Mouse (Mus musculus): ENCODE data around the gene Odf4. TPM values are rescaled to one million over a fixed set of nuclear protein-coding genes. Genes with fewer than 3 reads are reported as not detected.
"Not testable (repeated sequence)": the region's sequence is repeated elsewhere in the genome, so short reads cannot be mapped to it uniquely, and the experiment has no call there.

Odf4 gene
- polyA plus RNA-seq, 1 experiment from 2014 or later: not detected

GRCm38 (mm10) chr11:68940516-68940915 lies 13.6 kb upstream of the Odf4 start:
- Histone ChIP-seq H3K9ac (ENCODE audit: low read length) (peak overlapping the region; percentile 51; the same call in 1 of the 2 replicates), H3K4me2 (ENCODE audit: low read depth) (peak overlapping the region; percentile 50), H3K4me1 (ENCODE audit: control insufficient read depth, insufficient read depth, low read length) (peaks cover 4% of the 10 kb centered on the region; the same call in 1 of the 2 replicates), H3K36me3 (ENCODE audit: control insufficient read depth, insufficient read depth, low read length) (no peaks in the 10 kb centered on the region), H3K9me3 (ENCODE audit: control insufficient read depth, low read length) (no peaks in the 10 kb centered on the region), H3K27ac (ENCODE audit: low read depth, low read length) (no peak overlapping the region), H3K27me3 (ENCODE audit: control insufficient read depth, insufficient read depth, low read length) (no peaks in the 10 kb centered on the region), H3K4me3 (ENCODE audit: low read depth, low read length) (peak overlapping the region; percentile 42)
- DNase-seq (ENCODE audit: low spot score) (no peak), ATAC-seq (ENCODE audit: insufficient read depth, low FRiP score, low TSS enrichment) (no peak)
- WGBS: 72% methylated on average over 4 of the region's 4 CpGs

GRCm38 (mm10) chr11:68939451-68940304 lies 12.8 kb upstream of the Odf4 start:
- peak; percentile 97 for ATAC-seq (ENCODE audit: insufficient read depth, low FRiP score, low TSS enrichment)

GRCm38 (mm10) chr11:68936951-68937350 lies 10.1 kb upstream of the Odf4 start:
- H3K36me3 ChIP-seq (ENCODE audit: control insufficient read depth, insufficient read depth, low read length); H3K4me1 ChIP-seq (ENCODE audit: control insufficient read depth, insufficient read depth, low read length); H3K9ac ChIP-seq (ENCODE audit: low read length); H3K9me3 ChIP-seq (ENCODE audit: control insufficient read depth, low read length); DNase-seq (ENCODE audit: low spot score); H3K4me2 ChIP-seq (ENCODE audit: low read depth); H3K27ac ChIP-seq (ENCODE audit: low read depth, low read length); ATAC-seq (ENCODE audit: insufficient read depth, low FRiP score, low TSS enrichment); H3K4me3 ChIP-seq (ENCODE audit: low read depth, low read length); H3K27me3 ChIP-seq (ENCODE audit: control insufficient read depth, insufficient read depth, low read length): not testable (repeated sequence)
- WGBS: 93% methylated on average over 4 of the region's 4 CpGs

More at GRCm38 (mm10) chr11:68939451-68940304, 12.8 kb upstream of the Odf4 start:
- Histone ChIP-seq H3K36me3 (ENCODE audit: control insufficient read depth, insufficient read depth, low read length) (no peaks in the 10 kb centered on the region), H3K27me3 (ENCODE audit: control insufficient read depth, insufficient read depth, low read length) (no peaks in the 10 kb centered on the region), H3K27ac (ENCODE audit: low read depth, low read length) (peak overlapping the region; percentile 39; the same call in 1 of the 2 replicates), H3K9me3 (ENCODE audit: control insufficient read depth, low read length) (no peaks in the 10 kb centered on the region), H3K9ac (ENCODE audit: low read length) (peak overlapping the region; percentile 51), H3K4me1 (ENCODE audit: control insufficient read depth, insufficient read depth, low read length) (peaks cover 4% of the 10 kb centered on the region; the same call in 1 of the 2 replicates), H3K4me2 (ENCODE audit: low read depth) (peak overlapping the region; percentile 50), H3K4me3 (ENCODE audit: low read depth, low read length) (peak overlapping the region; percentile 42)
- WGBS: 3% methylated on average over 16 of the region's 16 CpGs
- peak; percentile 89 for DNase-seq (ENCODE audit: low spot score)

- ATAC-seq (ENCODE audit: insufficient read depth, low FRiP score, low TSS enrichment): no peak
- H3K9ac ChIP-seq (ENCODE audit: low read length): no peak overlapping the region
- no peak overlapping the region for H3K4me3 ChIP-seq (ENCODE audit: low read depth, low read length)
- H3K4me1 ChIP-seq (ENCODE audit: control insufficient read depth, insufficient read depth, low read length): no peaks in the 10 kb centered on the region
- WGBS: 75% methylated on average over 5 of the region's 5 CpGs
- no peaks in the 10 kb centered on the region for H3K27me3 ChIP-seq (ENCODE audit: control insufficient read depth, insufficient read depth, low read length)
- H3K4me2 ChIP-seq (ENCODE audit: low read depth): no peak overlapping the region
- H3K27ac ChIP-seq (ENCODE audit: low read depth, low read length): no peak overlapping the region
- no peaks in the 10 kb centered on the region for H3K36me3 ChIP-seq (ENCODE audit: control insufficient read depth, insufficient read depth, low read length)
- no peak for DNase-seq (ENCODE audit: low spot score)
- no peaks in the 10 kb centered on the region for H3K9me3 ChIP-seq (ENCODE audit: control insufficient read depth, low read length)
Measured at GRCm38 (mm10) chr11:68933885-68934507, 7.1 kb upstream of the Odf4 start.

- H3K4me3 ChIP-seq (ENCODE audit: low read depth, low read length): no peak overlapping the region
- 83% methylated on average over 6 of the region's 6 CpGs for WGBS
- DNase-seq (ENCODE audit: low spot score): no peak
- no peaks in the 10 kb centered on the region for H3K4me1 ChIP-seq (ENCODE audit: control insufficient read depth, insufficient read depth, low read length)
- H3K27ac ChIP-seq (ENCODE audit: low read depth, low read length): no peak overlapping the region
- no peak overlapping the region for H3K9ac ChIP-seq (ENCODE audit: low read length)
- no peak for ATAC-seq (ENCODE audit: insufficient read depth, low FRiP score, low TSS enrichment)
- no peaks in the 10 kb centered on the region for H3K36me3 ChIP-seq (ENCODE audit: control insufficient read depth, insufficient read depth, low read length)
- no peak overlapping the region for H3K4me2 ChIP-seq (ENCODE audit: low read depth)
- H3K9me3 ChIP-seq (ENCODE audit: control insufficient read depth, low read length): no peaks in the 10 kb centered on the region
- no peaks in the 10 kb centered on the region for H3K27me3 ChIP-seq (ENCODE audit: control insufficient read depth, insufficient read depth, low read length)
Measured at GRCm38 (mm10) chr11:68929947-68930346, 3.1 kb upstream of the Odf4 start.

- H3K36me3 ChIP-seq (ENCODE audit: control insufficient read depth, insufficient read depth, low read length): no peaks in the 10 kb centered on the region
- no peak overlapping the region for H3K4me2 ChIP-seq (ENCODE audit: low read depth)
- DNase-seq (ENCODE audit: low spot score) (no peak), ATAC-seq (ENCODE audit: insufficient read depth, low FRiP score, low TSS enrichment) (no peak)
- WGBS: 92% methylated on average over 2 of the region's 2 CpGs
- no peaks in the 10 kb centered on the region for H3K4me1 ChIP-seq (ENCODE audit: control insufficient read depth, insufficient read depth, low read length)
- no peak overlapping the region for H3K9ac ChIP-seq (ENCODE audit: low read length)
- H3K27me3 ChIP-seq (ENCODE audit: control insufficient read depth, insufficient read depth, low read length): no peaks in the 10 kb centered on the region
- no peak overlapping the region for H3K27ac ChIP-seq (ENCODE audit: low read depth, low read length)
- no peaks in the 10 kb centered on the region for H3K9me3 ChIP-seq (ENCODE audit: control insufficient read depth, low read length)
- no peak overlapping the region for H3K4me3 ChIP-seq (ENCODE audit: low read depth, low read length)
Measured at GRCm38 (mm10) chr11:68924749-68925148, 2.1 kb downstream of the Odf4 start.

GRCm38 (mm10) chr11:68923191-68923590 lies 3.7 kb downstream of the Odf4 start:
- Histone ChIP-seq H3K27me3 (ENCODE audit: control insufficient read depth, insufficient read depth, low read length) (no peaks in the 10 kb centered on the region), H3K9me3 (ENCODE audit: control insufficient read depth, low read length) (no peaks in the 10 kb centered on the region), H3K9ac (ENCODE audit: low read length) (no peak overlapping the region), H3K4me1 (ENCODE audit: control insufficient read depth, insufficient read depth, low read length) (no peaks in the 10 kb centered on the region), H3K4me3 (ENCODE audit: low read depth, low read length) (no peak overlapping the region), H3K27ac (ENCODE audit: low read depth, low read length) (no peak overlapping the region), H3K36me3 (ENCODE audit: control insufficient read depth, insufficient read depth, low read length) (no peaks in the 10 kb centered on the region), H3K4me2 (ENCODE audit: low read depth) (no peak overlapping the region)
- ATAC-seq (ENCODE audit: insufficient read depth, low FRiP score, low TSS enrichment) (no peak), DNase-seq (ENCODE audit: low spot score) (no peak)
- WGBS: 58% methylated on average over 3 of the region's 3 CpGs

- Histone ChIP-seq H3K27ac (ENCODE audit: low read depth, low read length) (no peak overlapping the region), H3K36me3 (ENCODE audit: control insufficient read depth, insufficient read depth, low read length) (no peaks in the 10 kb centered on the region), H3K4me2 (ENCODE audit: low read depth) (no peak overlapping the region), H3K4me3 (ENCODE audit: low read depth, low read length) (no peak overlapping the region), H3K9ac (ENCODE audit: low read length) (no peak overlapping the region), H3K4me1 (ENCODE audit: control insufficient read depth, insufficient read depth, low read length) (no peaks in the 10 kb centered on the region), H3K27me3 (ENCODE audit: control insufficient read depth, insufficient read depth, low read length) (no peaks in the 10 kb centered on the region), H3K9me3 (ENCODE audit: control insufficient read depth, low read length) (no peaks in the 10 kb centered on the region)
- no peak for DNase-seq (ENCODE audit: low spot score)
- WGBS: 94% methylated on average over 4 of the region's 4 CpGs
- ATAC-seq (ENCODE audit: insufficient read depth, low FRiP score, low TSS enrichment): no peak
Measured at GRCm38 (mm10) chr11:68914566-68914965, 12.3 kb downstream of the Odf4 start.

All from neural tube, embryonic 11.5 days (tissue).